Mouse (Mus musculus): ENCODE results near the gene Gm3776. TPM values are rescaled to one million over a fixed set of nuclear protein-coding genes. Genes with fewer than 3 reads are reported as not detected.

Gene Gm3776
- polyA plus RNA-seq, 1 experiment from 2014 or later = 1.5 TPM

Other genes starting within 250 kb of the Gm3776 start
- 1.1 and 1.2 TPM in 2 replicates for gene Gcm1, start 205.2 kb upstream of the Gm3776 start, polyA plus RNA-seq (2015; fragmentation: Nextera tagmentation; extraction: Ambion mirVana)
- gene Fbxo9, start 148.1 kb upstream of the Gm3776 start, polyA plus RNA-seq (2015; fragmentation: Nextera tagmentation; extraction: Ambion mirVana) = 44.3 and 45.2 TPM in 2 replicates
- 21.7 and 24.5 TPM in 2 replicates for gene Ick, start 147.9 kb upstream of the Gm3776 start, polyA plus RNA-seq (2015; fragmentation: Nextera tagmentation; extraction: Ambion mirVana)
- 134 and 150 TPM in 2 replicates for gene Gsta4, start 74.4 kb upstream of the Gm3776 start, polyA plus RNA-seq (2015; fragmentation: Nextera tagmentation; extraction: Ambion mirVana)
- gene Gsta1, start 26.5 kb upstream of the Gm3776 start, polyA plus RNA-seq (2015; fragmentation: Nextera tagmentation; extraction: Ambion mirVana) = 2.8 TPM in 2 replicates
- gene Gm10639, start 32.8 kb downstream of the Gm3776 start, polyA plus RNA-seq (2015; fragmentation: Nextera tagmentation; extraction: Ambion mirVana) = 30.2 and 34.9 TPM in 2 replicates
- gene Omt2a, start 57.7 kb downstream of the Gm3776 start, polyA plus RNA-seq (2015; fragmentation: Nextera tagmentation; extraction: Ambion mirVana) = not detected in 2 replicates
- not detected in 2 replicates for gene Omt2b, start 70.5 kb downstream of the Gm3776 start, polyA plus RNA-seq (2015; fragmentation: Nextera tagmentation; extraction: Ambion mirVana)
- gene Gsta2, start 98.7 kb downstream of the Gm3776 start, polyA plus RNA-seq (2015; fragmentation: Nextera tagmentation; extraction: Ambion mirVana) = 92.0 and 109 TPM in 2 replicates
- 0.27 TPM in 1 of 2 replicates, not detected in the other for gene Dppa5a, start 111.0 kb downstream of the Gm3776 start, polyA plus RNA-seq (2015; fragmentation: Nextera tagmentation; extraction: Ambion mirVana)
- gene Ooep, start 121.6 kb downstream of the Gm3776 start, polyA plus RNA-seq (2015; fragmentation: Nextera tagmentation; extraction: Ambion mirVana) = 1.6 and 2.0 TPM in 2 replicates
- gene Ddx43, start 138.6 kb downstream of the Gm3776 start, polyA plus RNA-seq (2015; fragmentation: Nextera tagmentation; extraction: Ambion mirVana) = 0.28 and 0.50 TPM in 2 replicates
- gene Cgas, start 186.1 kb downstream of the Gm3776 start, polyA plus RNA-seq (2015; fragmentation: Nextera tagmentation; extraction: Ambion mirVana) = 2.1 and 2.8 TPM in 2 replicates
- gene Mto1, start 191.1 kb downstream of the Gm3776 start, polyA plus RNA-seq (2015; fragmentation: Nextera tagmentation; extraction: Ambion mirVana) = 27.9 and 30.1 TPM in 2 replicates
- 0.65 and 0.66 TPM in 2 replicates for gene Gm17324, start 191.7 kb downstream of the Gm3776 start, polyA plus RNA-seq (2015; fragmentation: Nextera tagmentation; extraction: Ambion mirVana)
- gene Eef1a1, start 232.0 kb downstream of the Gm3776 start, polyA plus RNA-seq (2015; fragmentation: Nextera tagmentation; extraction: Ambion mirVana) = 5,008 and 5,126 TPM in 2 replicates

All from kidney, embryonic 16.5 days (tissue).